Mouse (Mus musculus): ENCODE data around the gene Bid.

- no peak for TF ChIP-seq CTCF (IDR thresholded peaks at IDR 0.05)
- TF ChIP-seq EP300 (IDR thresholded peaks at IDR 0.05): no peak
Measured at GRCm38 (mm10) chr6:120879046-120879445, 37.6 kb downstream of the Bid start.
